Mouse (Mus musculus) mouse embryonic stem cell (cell line): ENCODE results near the gene Dock10.

ENCODE experiments used
- in situ Hi-C, 2 experiments: fragments of 300-500 bp; cut with MboI; formaldehyde crosslinking; loops; 1 replicate in 1 of 2; 3 replicates in 1 of 2; pipeline ENCODE4 v1.14.3; 2019 to 2020; ENCODE audit warnings: low sequenced_read_pairs in 2 of 2, low pct_unique_long_range_greater_than_20kb in 1 of 2, mixed read lengths in 1 of 2; ENCODE audit not compliant: unreplicated experiment in 1 of 2

Dock10 gene

DNA sequence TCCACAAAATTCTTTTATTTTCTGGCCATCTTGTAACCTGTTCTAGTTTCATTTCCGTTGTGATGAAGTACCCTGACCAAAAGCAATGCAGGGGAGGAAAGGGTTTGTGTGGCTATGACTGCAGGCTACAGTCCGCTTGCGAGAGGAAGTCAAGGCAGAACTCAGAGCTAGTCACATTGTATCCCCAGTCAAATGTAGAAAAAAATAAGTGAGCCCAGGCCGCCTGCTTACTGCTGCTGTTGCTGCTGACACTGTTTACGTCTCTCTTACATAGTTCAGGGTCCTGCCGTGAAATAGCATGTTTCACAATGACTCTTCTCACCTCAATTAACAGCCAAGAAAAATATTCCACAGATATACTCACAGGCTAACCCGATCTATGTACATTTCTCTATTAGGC is 87.9 kb downstream of the Dock10 start:
- in situ Hi-C loops, result no loop called here

DNA sequence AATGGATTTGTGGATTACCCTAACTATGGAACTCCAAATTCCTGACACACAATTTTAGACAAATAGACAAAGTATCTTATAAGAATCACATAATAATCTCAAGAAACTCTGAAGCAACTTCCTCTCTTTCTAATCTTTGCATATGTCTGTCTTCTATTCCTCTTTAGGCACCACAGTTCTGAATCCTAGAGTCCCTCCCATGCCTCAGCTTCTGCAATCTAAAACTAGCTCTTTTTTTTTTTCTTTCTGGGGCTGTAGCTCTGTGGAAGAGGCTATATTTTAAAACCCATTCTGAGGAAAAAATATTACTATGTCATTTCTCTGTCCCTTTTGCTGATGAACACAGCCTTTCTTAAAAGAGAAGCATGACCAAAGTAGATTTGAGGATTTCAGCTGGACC is 92.6 kb downstream of the Dock10 start:
- in situ Hi-C loops, result no loop called here

DNA sequence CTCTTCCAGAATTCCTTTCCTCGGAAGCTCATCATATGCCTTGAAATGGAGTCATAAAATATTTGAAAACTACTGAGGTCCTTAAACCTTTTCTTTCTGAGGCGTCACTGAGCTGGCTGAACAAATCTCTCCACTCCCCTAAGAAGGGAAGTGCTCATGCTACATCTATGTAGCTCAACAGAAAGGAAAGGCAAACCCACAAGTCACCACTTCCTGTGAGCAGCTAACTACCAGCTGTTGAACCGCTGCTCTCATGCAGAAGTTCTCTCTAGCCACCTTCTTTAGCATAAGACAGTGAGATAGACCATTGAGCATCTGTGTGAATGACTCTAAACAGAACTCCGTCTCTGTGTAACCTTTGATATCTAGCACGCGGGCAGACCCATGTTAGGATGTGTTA is 93.2 kb downstream of the Dock10 start:
- in situ Hi-C loops, result no loop called here

DNA sequence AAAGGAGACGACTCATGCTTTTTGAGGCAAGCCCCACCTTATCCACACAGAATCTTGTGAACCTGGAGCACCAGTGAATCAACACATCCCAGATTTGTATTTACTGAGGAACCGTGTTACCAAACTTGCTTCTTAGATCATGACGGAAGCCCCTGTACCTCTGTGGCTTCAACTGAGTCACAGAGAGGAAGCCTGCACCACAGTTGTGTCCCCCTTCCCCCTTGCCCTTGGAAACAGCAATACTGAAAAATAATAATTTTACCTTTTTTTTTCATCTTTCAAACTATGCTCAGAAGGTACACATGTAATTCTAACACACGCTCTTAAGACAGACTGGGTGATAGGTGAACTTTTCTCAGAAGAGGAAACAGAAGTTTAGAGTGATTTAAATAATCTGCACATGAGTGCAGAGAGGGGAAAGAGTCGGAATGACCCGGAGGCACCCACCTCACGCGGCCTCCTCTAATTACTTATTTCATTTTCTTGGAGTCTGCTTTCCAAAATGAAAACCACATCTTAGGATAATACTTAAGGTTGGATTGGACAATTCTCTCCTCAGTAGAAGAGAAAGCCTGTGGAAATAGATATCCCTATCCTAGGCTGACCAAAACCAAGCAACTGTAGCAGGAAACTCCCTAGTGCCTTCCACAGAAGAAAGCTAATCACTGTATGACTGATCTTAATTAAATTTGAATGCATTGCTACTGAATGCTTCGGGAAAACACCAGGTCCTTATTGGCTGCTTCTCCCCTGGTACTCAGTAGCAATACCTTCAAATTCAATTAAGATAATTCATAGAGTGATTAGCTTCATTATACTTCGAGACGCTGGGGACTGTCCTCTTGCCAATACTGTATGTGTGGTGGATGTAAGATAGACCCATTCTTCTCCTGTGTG is 96.6 kb downstream of the Dock10 start:
- in situ Hi-C loops, result no loop called here

DNA sequence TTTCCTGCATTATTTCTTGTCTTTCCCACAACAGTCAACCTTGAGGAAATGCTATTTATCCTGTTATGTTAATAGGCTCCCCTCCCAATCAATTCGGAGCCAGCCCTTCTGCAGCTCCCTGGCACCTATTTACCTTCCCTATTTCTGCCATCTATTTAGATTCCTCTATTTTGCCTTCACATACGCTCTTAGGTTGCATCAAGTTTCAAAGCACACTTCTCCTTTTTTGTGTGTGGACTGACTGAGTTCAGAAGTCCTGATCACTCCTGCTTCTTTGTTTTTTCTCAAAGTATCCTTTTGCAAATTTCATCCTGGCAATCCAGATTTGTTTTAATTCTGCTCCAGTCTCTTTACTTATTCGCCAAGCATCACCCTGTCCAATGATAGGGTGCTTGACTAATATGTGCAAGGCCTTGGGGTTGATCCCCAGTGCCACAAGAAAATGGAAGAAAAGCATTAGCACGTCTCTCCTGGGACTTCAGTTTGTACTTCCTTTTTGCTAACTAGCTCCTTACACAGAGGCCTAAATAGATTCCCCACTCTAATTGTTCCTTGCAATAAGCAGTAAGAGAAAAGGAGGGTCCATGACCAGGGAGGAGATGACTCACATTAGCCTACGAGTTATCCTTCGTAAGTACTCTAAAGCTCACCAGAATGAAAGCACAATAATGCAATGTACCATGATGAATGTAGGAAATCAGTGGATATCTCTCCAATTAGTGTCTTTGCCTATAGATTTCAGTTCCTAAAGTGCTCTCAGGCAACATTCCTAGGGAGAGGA is 98.7 kb downstream of the Dock10 start:
- in situ Hi-C loops, result no loop called here

DNA sequence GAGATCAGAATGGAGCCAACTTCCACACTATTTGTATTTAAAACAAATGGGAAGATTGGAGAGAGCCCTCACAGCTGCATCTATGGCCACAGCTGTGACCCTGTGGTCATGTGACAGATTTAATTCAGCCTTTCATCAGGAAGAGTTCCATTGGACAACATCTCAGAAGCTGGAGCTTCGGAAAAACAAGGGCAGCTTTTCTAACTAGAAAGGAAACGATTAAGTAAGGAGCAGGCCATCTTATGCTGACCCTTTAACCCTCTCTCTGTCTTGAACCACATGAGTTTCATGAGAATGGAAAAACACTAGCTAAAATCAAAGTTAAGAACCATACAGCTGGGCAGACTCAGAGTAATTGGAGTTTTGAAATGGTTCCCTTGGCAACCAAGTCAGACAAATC is 101.9 kb downstream of the Dock10 start:
- in situ Hi-C loops, result no loop called here

DNA sequence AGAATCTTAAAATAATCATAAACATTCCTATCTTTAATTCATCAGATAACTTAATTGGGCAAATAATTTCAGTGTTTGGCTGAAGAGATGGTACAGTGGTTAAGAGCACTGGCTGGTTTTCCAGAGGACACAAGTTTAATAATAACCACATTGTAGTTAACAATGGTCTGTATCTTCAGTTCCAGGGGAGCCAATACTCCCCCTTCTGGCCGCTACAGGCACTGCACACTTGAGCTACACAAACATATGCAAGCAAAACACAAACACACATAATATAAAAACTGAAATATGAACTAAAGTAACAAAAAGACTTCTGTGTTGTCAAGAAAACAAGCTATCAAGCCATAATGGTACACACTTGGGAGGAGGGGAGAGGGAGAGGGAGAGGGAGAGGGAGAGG is 102.5 kb downstream of the Dock10 start:
- in situ Hi-C loops, result no loop called here

DNA sequence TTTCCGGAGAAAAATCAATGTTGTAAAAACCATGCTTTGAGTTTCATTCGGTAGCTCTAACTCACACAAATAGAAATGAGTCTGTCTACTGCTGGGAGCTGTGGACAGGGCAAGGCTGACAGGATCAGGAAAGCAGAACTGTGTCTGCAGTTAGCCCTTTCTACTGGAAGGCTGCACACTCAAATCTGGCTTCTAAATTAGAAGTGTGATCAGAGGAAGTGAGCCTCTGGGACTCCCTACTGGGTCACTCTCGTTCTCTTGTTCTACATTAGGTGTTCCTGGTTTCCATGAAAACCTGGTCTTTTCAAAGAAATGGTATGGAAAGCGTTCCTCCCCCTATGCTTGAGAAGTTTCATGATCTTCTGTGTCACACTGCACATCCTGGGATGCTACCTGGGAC is 103.1 kb downstream of the Dock10 start:
- in situ Hi-C loops, result no loop called here

DNA sequence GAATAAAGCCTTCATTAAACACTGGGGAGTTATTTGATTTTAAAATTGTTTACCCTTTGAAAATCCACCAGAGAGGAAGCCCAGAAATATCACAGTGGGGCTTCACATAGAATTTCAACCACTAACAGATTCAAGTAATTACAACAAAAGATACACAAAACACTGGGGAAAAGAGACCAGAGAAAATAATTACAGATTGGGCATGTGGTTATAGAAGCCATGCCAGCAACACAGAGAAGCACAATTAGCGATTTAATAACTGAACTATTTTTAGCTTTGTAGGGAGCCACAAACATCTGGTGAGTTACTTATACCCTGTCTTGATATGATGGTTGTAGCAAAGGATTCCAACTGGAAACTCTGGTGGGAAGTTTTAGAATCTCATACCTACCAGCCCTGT is 104.2 kb downstream of the Dock10 start:
- in situ Hi-C loops, result no loop called here

DNA sequence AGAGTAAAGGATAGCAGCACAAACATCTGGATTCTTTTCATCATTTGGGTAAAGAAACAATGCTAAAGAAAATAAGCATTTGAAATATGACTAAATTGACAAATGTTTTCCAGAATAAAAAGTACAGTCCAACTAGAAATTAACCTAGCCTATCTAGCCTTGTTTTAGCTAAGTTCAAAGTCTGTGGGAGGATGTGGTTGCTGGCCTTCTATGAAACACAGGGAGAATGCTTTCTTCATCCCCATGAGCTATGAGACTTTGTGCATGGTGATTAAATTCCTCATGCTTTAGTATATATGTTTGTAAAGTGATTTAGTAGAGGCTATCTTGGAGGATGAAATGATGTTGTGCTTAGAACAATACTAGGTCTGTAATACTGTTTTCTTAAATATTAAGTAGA is 105.5 kb downstream of the Dock10 start:
- in situ Hi-C loops, result no loop called here

DNA sequence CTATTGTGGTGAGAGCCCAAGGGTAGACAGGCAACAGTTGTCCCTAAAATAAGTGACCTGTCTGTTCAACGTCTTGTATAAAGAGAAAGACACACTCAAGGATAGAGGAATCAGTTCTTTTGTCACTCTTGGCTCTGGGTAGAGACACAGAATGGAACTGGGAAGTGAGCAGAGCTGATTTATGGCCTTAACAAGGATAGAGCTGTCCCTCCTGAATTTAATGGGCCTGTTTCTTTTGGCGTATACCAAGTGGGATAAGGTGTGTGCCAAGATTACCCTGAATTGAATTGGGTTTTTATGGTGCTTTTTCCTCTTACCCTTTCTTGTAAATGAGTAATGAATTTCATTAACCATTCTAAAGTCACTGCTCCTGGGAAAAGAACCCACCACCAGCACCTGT is 106.2 kb downstream of the Dock10 start:
- in situ Hi-C loops, result no loop called here

DNA sequence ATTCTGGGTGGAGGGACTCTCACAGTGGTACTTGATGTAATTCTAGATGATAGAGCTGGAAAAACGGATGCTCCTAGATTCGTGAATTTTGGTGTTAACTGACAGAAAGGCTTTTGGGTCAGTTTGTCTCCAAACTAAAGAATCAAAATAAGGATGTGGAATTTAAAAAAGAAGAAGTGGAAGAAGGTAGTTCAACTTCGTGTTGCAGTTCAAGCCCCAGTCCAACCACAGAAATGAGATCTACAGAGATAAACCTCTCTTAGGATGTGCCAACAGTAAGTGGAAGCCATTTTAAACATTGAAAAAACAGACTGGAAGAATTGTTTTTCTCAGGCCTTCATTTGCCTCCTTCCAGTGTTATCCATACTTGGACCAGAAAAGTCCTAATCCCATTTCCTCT is 111.7 kb downstream of the Dock10 start:
- in situ Hi-C loops, result no loop called here

DNA sequence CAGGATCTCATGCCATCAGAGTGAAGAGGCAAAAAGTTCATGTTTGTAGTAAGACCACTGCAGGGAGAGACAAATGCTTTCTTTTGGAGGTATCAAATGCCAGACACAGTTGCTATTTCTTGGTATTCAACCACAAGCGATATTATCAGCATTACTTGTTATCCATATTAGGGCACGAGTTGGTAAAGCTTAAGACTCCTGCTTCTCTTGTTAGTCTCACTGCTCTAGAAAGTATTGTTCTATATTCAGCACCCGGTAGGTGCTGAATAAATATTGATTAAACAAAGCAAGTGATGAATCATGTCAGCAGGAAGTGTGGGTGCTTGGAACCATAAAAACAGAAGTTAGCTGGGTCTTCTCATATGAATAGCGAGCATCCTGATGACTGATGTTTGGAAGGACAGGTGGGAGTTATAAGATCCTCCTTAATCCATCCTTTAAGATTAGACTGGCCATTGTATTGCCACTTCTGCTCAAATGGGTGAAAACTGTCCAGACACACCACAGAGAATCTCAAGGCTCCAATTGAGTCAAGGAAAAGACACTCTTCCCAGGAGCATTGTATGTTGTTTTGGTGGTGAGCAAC is 114.4 kb downstream of the Dock10 start:
- in situ Hi-C loops, result no loop called here

DNA sequence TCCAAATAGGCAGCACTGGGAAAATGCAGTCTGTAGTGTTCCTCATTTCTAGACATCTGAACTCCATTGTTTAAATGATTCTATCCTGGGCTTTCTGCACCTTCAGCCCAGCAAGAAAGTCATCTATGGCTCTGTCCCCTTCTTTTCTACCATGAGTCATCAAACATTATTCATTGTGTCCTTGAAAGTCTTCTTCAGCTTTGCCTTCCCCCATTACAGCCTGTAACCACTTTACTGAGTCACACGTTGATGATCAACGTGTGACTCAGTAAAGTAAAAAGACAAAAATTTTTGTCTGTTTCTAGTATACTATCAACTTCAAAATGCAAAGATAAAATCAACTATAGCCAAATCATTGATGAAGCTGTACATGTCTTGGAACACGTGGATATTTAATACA is 116.5 kb downstream of the Dock10 start:
- in situ Hi-C loops, result no loop called here

DNA sequence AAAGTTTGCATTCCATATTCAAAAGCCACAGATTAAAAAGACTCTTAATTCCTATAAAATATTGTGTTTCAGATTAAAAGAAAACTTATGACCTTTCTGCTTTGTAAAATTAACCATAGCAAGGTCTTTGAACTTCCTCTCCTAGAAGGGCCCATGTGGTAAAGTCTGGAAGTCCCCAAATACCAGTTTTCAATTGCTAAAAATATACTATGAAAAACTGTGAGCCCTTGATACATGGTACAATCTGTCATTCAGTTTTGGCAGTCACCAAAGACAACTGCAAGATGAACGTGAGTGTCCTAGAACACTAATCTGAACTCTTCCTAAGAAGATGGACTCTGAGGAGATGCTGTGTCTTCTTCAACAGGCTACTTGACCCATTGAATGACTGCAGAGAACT is 117.0 kb downstream of the Dock10 start:
- in situ Hi-C loops, result no loop called here

DNA sequence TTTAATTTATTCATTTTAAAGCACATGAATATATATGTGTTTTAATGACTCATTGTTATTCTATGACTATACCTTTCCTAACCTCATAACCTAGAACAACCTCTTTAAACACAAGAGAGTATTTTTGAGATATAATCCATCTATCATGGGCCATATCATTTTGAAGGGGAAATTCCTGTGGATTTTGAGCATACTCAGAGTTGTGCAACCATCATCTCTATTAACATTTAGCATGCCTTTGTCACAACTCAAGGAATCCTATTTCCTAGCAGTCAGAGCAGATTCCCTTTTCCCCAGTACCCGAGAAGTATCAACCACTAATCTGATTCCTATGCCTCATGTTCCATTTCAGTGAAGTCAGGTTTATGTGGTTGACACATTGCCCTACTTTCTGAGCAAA is 118.8 kb downstream of the Dock10 start:
- in situ Hi-C loops, result no loop called here

DNA sequence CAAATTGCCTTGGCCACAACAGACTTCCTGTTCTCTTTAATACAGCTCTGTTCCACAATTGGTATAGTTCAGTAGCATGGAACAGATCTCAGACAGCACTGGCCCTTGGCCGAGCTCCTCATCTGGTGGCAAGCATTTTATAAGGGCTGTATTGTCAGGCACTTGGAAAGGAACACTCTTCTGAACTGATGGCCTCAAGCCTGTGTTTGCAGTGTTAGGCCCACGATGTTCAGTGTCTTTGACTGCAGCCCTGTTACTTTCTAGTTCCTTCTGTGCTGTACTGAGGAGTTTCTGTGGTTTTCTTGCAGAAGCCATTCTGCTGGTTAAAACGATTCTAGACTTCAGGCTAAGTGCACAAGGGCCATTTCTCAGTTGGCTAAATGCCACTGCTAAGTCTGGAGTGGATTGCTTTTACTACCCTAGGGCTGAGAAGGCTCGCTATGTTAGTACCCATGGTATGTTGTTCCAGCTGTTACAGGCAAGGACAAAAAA is 121.1 kb downstream of the Dock10 start:
- in situ Hi-C loops, result no loop called here

DNA sequence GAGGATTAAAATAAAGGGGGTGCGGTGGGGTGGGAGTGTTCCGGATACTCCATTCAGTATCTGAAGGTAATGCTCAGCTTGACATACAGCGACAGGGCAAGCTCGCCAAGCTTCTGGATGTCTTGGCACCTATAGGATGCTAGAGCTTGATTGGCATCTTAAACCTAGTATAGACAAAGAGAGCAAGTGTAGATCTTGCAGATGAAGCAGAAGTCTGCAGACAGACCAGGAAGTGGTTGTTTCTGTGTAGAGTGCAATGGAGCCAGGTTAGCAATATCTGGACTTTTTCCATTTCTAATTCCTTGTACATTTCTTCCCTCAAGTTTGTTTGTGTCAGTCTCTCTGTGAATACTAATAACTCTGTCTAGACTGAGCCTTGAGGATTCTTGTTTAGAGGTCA is 122.5 kb downstream of the Dock10 start:
- in situ Hi-C loops, result no loop called here

DNA sequence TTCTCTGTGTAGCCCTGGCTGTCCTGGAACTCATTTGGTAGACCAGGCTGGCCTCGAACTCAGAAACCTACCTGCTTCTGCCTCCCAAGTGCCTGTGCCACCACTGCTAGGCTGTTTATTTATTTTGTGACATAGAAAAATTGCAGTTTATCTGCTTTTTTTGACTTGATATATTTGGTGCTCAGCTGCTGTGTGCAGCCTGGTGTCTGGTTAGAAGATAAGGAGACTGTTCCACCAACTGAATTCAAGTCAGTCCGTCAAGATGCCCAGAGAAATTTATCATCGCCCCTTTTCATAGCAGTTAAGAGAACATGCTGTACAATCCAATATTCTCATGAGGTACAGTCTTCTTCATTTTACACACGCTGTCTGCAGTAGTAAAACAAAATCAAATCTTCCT is 124.8 kb downstream of the Dock10 start:
- in situ Hi-C loops, result no loop called here
